Mouse (Mus musculus) forebrain, embryonic 10.5 days (tissue): Measurements from ENCODE around the gene Ankrd6. TPM values are rescaled to one million over a fixed set of nuclear protein-coding genes. Genes with fewer than 3 reads are reported as not detected.
A peak's percentile ranks its signal among the peaks of the same experiment; 100 is the strongest.

ENCODE experiments used
- DNase-seq: peaks from one replicate; pipeline ENCODE4 v3.0.0-alpha.2; 2017; ENCODE audit warnings: low spot score; ENCODE audit errors: extremely low spot score
- H3K27ac ChIP-seq: fragments of 300-500 bp; sonication (generic); 2 replicates; pipeline ENCODE4 v1.5.1; 2016; ENCODE audit warnings: mild to moderate bottlenecking
- H3K27me3 ChIP-seq: fragments of 300-500 bp; sonication (generic); 2 replicates; pipeline ENCODE4 v1.6.1; 2016; ENCODE audit warnings: mild to moderate bottlenecking; ENCODE audit not compliant: poor library complexity, severe bottlenecking
- H3K36me3 ChIP-seq: fragments of 300-500 bp; sonication (generic); replicated peaks from 2 replicates; pipeline ENCODE4 v1.6.1; 2016; ENCODE audit warnings: mild to moderate bottlenecking, moderate library complexity
- H3K4me1 ChIP-seq: fragments of 300-500 bp; sonication (generic); 2 replicates; pipeline ENCODE4 v1.6.1; 2016
- H3K4me3 ChIP-seq: fragments of 300-500 bp; sonication (generic); 2 replicates; pipeline ENCODE4 v1.5.1; 2016; ENCODE audit warnings: mild to moderate bottlenecking, moderate library complexity
- H3K9me3 ChIP-seq: fragments of 300-500 bp; sonication (generic); 2 replicates; pipeline ENCODE4 v1.6.1; 2016; ENCODE audit warnings: mild to moderate bottlenecking, moderate library complexity
- WGBS: fragments of 180-500 bp; shearing (Covaris S2); methylation state at CpG from one replicate; pipeline ENCODE4 v1.1.7; 2016; 5-methylcytosine and 5-hydroxymethylcytosine counted together
- polyA plus RNA-seq: library from polyadenylated mRNA; unstranded; fragments of >200 nt; fragmentation: Nextera tagmentation; extraction: Ambion mirVana; gene quantifications from 2 replicates; pipeline ENCODE4 v1.2.1, GENCODE M21; 2016

Gene Ankrd6
- polyA plus RNA-seq, 1 experiment from 2014 or later, result 12.4 TPM

GRCm38 (mm10) chr4:32939521-32939920 is 11.1 kb downstream of the Ankrd6 start:
- Histone ChIP-seq H3K27me3 (no peaks in the 10 kb centered on the region), H3K36me3 (no peaks in the 10 kb centered on the region), H3K27ac (peak overlapping the region; percentile 70; the same call in 1 of the 2 replicates), H3K9me3 (no peaks in the 10 kb centered on the region), H3K4me3 (no peak overlapping the region), H3K4me1 (peaks cover 23% of the 10 kb centered on the region)
- 38% methylated on average over 4 of the region's 4 CpGs for WGBS
- no peak for DNase-seq

GRCm38 (mm10) chr4:32936762-32937341 is 13.8 kb downstream of the Ankrd6 start:
- H3K27ac ChIP-seq, result no peak overlapping the region
- no peaks in the 10 kb centered on the region for H3K36me3 ChIP-seq
- 65% methylated on average over 9 of the region's 9 CpGs for WGBS
- no peaks in the 10 kb centered on the region for H3K27me3 ChIP-seq
- H3K4me3 ChIP-seq, result no peak overlapping the region
- H3K9me3 ChIP-seq, result no peaks in the 10 kb centered on the region
- H3K4me1 ChIP-seq, result peaks cover 30% of the 10 kb centered on the region
- DNase-seq, result no peak

GRCm38 (mm10) chr4:32932056-32932455 is 18.6 kb downstream of the Ankrd6 start:
- no peak overlapping the region for H3K4me3 ChIP-seq
- peaks cover 13% of the 10 kb centered on the region for H3K4me1 ChIP-seq
- H3K27me3 ChIP-seq, result no peaks in the 10 kb centered on the region
- no peaks in the 10 kb centered on the region for H3K9me3 ChIP-seq
- H3K27ac ChIP-seq, result no peak overlapping the region
- DNase-seq, result no peak
- peaks cover 3% of the 10 kb centered on the region; the same call in 1 of the 2 replicates for H3K36me3 ChIP-seq
- WGBS, result 73% methylated on average over 9 of the region's 9 CpGs

- no peaks in the 10 kb centered on the region for H3K27me3 ChIP-seq
- no peak overlapping the region for H3K27ac ChIP-seq
- no peak overlapping the region for H3K4me3 ChIP-seq
- H3K36me3 ChIP-seq, result peaks cover 3% of the 10 kb centered on the region; the same call in 1 of the 2 replicates
- WGBS, result 95% methylated on average over 5 of the region's 5 CpGs
- DNase-seq, result no peak
- H3K9me3 ChIP-seq, result no peaks in the 10 kb centered on the region
- H3K4me1 ChIP-seq, result peaks cover 7% of the 10 kb centered on the region
Observed at GRCm38 (mm10) chr4:32929750-32930149, 20.9 kb downstream of the Ankrd6 start.

GRCm38 (mm10) chr4:32928692-32929448 is 21.8 kb downstream of the Ankrd6 start:
- Histone ChIP-seq H3K27me3 (no peaks in the 10 kb centered on the region), H3K36me3 (peaks cover 3% of the 10 kb centered on the region; the same call in 1 of the 2 replicates), H3K27ac (no peak overlapping the region), H3K4me3 (no peak overlapping the region), H3K4me1 (peaks cover 11% of the 10 kb centered on the region), H3K9me3 (no peaks in the 10 kb centered on the region)
- DNase-seq, result no peak
- 97% methylated on average over 13 of the region's 13 CpGs for WGBS

- peak; percentile 41 for DNase-seq
- Histone ChIP-seq H3K27me3 (no peaks in the 10 kb centered on the region), H3K36me3 (peaks cover 3% of the 10 kb centered on the region; the same call in 1 of the 2 replicates), H3K4me1 (peaks cover 50% of the 10 kb centered on the region), H3K4me3 (peak overlapping the region; percentile 36), H3K27ac (peak overlapping the region; percentile 87), H3K9me3 (no peaks in the 10 kb centered on the region)
- 10% methylated on average over 9 of the region's 9 CpGs for WGBS
Observed at GRCm38 (mm10) chr4:32923891-32924294, 26.7 kb downstream of the Ankrd6 start.

- H3K9me3 ChIP-seq, result no peaks in the 10 kb centered on the region
- H3K4me1 ChIP-seq, result peaks cover 55% of the 10 kb centered on the region
- H3K36me3 ChIP-seq, result peaks cover 3% of the 10 kb centered on the region; the same call in 1 of the 2 replicates
- no peaks in the 10 kb centered on the region for H3K27me3 ChIP-seq
- peak overlapping the region; percentile 36 for H3K4me3 ChIP-seq
- 1% methylated on average over 10 of the region's 10 CpGs for WGBS
- peak overlapping the region; percentile 87 for H3K27ac ChIP-seq
- peak; percentile 80 for DNase-seq
Observed at GRCm38 (mm10) chr4:32923436-32923835, 27.2 kb downstream of the Ankrd6 start.

- H3K4me1 ChIP-seq, result peaks cover 61% of the 10 kb centered on the region
- no peaks in the 10 kb centered on the region for H3K9me3 ChIP-seq
- H3K27ac ChIP-seq, result peak overlapping the region; percentile 87
- no peaks in the 10 kb centered on the region for H3K27me3 ChIP-seq
- H3K4me3 ChIP-seq, result peak overlapping the region; percentile 36
- no peak for DNase-seq
- no peaks in the 10 kb centered on the region for H3K36me3 ChIP-seq
- WGBS, result 84% methylated on average over 1 of the region's 1 CpGs
Observed at GRCm38 (mm10) chr4:32922871-32923270, 27.8 kb downstream of the Ankrd6 start.

- WGBS, result 68% methylated on average over 7 of the region's 7 CpGs
- DNase-seq, result no peak
- Histone ChIP-seq H3K4me3 (no peak overlapping the region), H3K4me1 (peaks cover 79% of the 10 kb centered on the region), H3K9me3 (no peaks in the 10 kb centered on the region), H3K36me3 (no peaks in the 10 kb centered on the region), H3K27ac (peak overlapping the region; percentile 53), H3K27me3 (no peaks in the 10 kb centered on the region)
Observed at GRCm38 (mm10) chr4:32920863-32921262, 29.8 kb downstream of the Ankrd6 start.

GRCm38 (mm10) chr4:32918571-32918970 is 32.1 kb downstream of the Ankrd6 start:
- 60% methylated on average over 5 of the region's 5 CpGs for whole genome bisulfite sequencing
- peaks cover 75% of the 10 kb centered on the region for H3K4me1 ChIP-seq
- H3K27ac ChIP-seq, result peak overlapping the region; percentile 52

GRCm38 (mm10) chr4:32916689-32917385 is 33.8 kb downstream of the Ankrd6 start:
- H3K27ac ChIP-seq, result peak overlapping the region; percentile 70; the same call in 1 of the 2 replicates
- no peak for DNase-seq
- H3K9me3 ChIP-seq, result no peaks in the 10 kb centered on the region

More at GRCm38 (mm10) chr4:32918571-32918970, 32.1 kb downstream of the Ankrd6 start:
- no peak for DNase-seq
- Histone ChIP-seq H3K9me3 (no peaks in the 10 kb centered on the region), H3K27me3 (no peaks in the 10 kb centered on the region), H3K36me3 (no peaks in the 10 kb centered on the region), H3K4me3 (no peak overlapping the region)

GRCm38 (mm10) chr4:32915928-32916327 is 34.7 kb downstream of the Ankrd6 start:
- no peaks in the 10 kb centered on the region for H3K9me3 ChIP-seq
- H3K27me3 ChIP-seq, result no peaks in the 10 kb centered on the region
- 56% methylated on average over 8 of the region's 8 CpGs for WGBS
- H3K4me1 ChIP-seq, result peaks cover 49% of the 10 kb centered on the region
- H3K27ac ChIP-seq, result peak overlapping the region; percentile 70
- no peak for DNase-seq
- no peak overlapping the region for H3K4me3 ChIP-seq
- H3K36me3 ChIP-seq, result no peaks in the 10 kb centered on the region

More at GRCm38 (mm10) chr4:32916689-32917385, 33.8 kb downstream of the Ankrd6 start:
- WGBS, result 70% methylated on average over 6 of the region's 6 CpGs
- no peaks in the 10 kb centered on the region for H3K27me3 ChIP-seq
- H3K4me3 ChIP-seq, result no peak overlapping the region
- no peaks in the 10 kb centered on the region for H3K36me3 ChIP-seq
- peaks cover 58% of the 10 kb centered on the region for H3K4me1 ChIP-seq
